Mouse (Mus musculus): ENCODE measurements at regions not wholly inside any gene's neighbourhood (a gene's known extent, or its start where the extent isn't known, plus 50 kb on each side); places are given as distances from the start of the nearest gene placed in this dataset.

- Histone ChIP-seq H3K4me3 (no peak overlapping the region), H3K4me2 (ENCODE audit: low read depth) (no peak overlapping the region)
- TF ChIP-seq TCF3 (IDR thresholded peaks at IDR 0.05; ENCODE audit: insufficient read length, low read depth) (no peak), E2F4 (IDR thresholded peaks at IDR 0.05; ENCODE audit: insufficient read depth) (no peak), USF1 (IDR thresholded peaks at IDR 0.05; ENCODE audit: low read depth) (no peak), POLR2A (IDR thresholded peaks at IDR 0.05; ENCODE audit: insufficient read length, low read depth) (no peak), REST (IDR thresholded peaks at IDR 0.05; ENCODE audit: insufficient read depth, insufficient read length) (no peak), SRF (IDR thresholded peaks at IDR 0.05; ENCODE audit: control insufficient read depth, insufficient read length, low read depth) (no peak), TCF12 (IDR thresholded peaks at IDR 0.05; ENCODE audit: insufficient read depth, poor library complexity, severe bottlenecking) (no peak), CEBPB (IDR thresholded peaks at IDR 0.05; ENCODE audit: insufficient read depth, poor library complexity, severe bottlenecking) (no peak), MYOD1 (IDR thresholded peaks at IDR 0.05; ENCODE audit: control insufficient read depth in 1 of 3, insufficient read length in 2 of 3, low read depth in 2 of 3) (no peak), MYOG (IDR thresholded peaks at IDR 0.05; ENCODE audit: control insufficient read depth in 1 of 3, insufficient read depth in 1 of 3, insufficient read length in 2 of 3, low read depth in 2 of 3) (no peak), MAX (IDR thresholded peaks at IDR 0.05; ENCODE audit: low read depth) (no peak), POLR2AphosphoS2 (IDR thresholded peaks at IDR 0.05; ENCODE audit: insufficient read length, low read depth) (no peak)
Observed at GRCm38 (mm10) chr14:120755389-120755788, 155.6 kb upstream of the Ipo5 start.

GRCm38 (mm10) chr14:120758200-120758830 lies 152.7 kb upstream of the Ipo5 start:
- TF ChIP-seq MAX (IDR thresholded peaks at IDR 0.05; ENCODE audit: low read depth) (no peak), TCF12 (IDR thresholded peaks at IDR 0.05; ENCODE audit: insufficient read depth, poor library complexity, severe bottlenecking) (no peak), E2F4 (IDR thresholded peaks at IDR 0.05; ENCODE audit: insufficient read depth) (no peak), SRF (IDR thresholded peaks at IDR 0.05; ENCODE audit: control insufficient read depth, insufficient read length, low read depth) (no peak), POLR2A (IDR thresholded peaks at IDR 0.05; ENCODE audit: insufficient read length, low read depth) (no peak), POLR2AphosphoS2 (IDR thresholded peaks at IDR 0.05; ENCODE audit: insufficient read length, low read depth) (no peak)
- Histone ChIP-seq H3ac (ENCODE audit: control insufficient read depth, insufficient read length) (no peak overlapping the region), H3K36me3 (ENCODE audit: control insufficient read depth, insufficient read depth) (no peaks in the 10 kb centered on the region), H3K27me3 (ENCODE audit: control insufficient read depth, insufficient read depth, insufficient read length) (peaks cover 7% of the 10 kb centered on the region), H3K79me2 (ENCODE audit: control insufficient read depth, insufficient read depth) (no peaks in the 10 kb centered on the region), H3K4me2 (ENCODE audit: low read depth) (no peak overlapping the region), H3K4me3 (no peak overlapping the region)

More at GRCm38 (mm10) chr14:120755389-120755788, 155.6 kb upstream of the Ipo5 start:
- no peaks in the 10 kb centered on the region for H3K79me2 ChIP-seq (ENCODE audit: control insufficient read depth, insufficient read depth)
- no peaks in the 10 kb centered on the region for H3K36me3 ChIP-seq (ENCODE audit: control insufficient read depth, insufficient read depth)
- H3K27me3 ChIP-seq (ENCODE audit: control insufficient read depth, insufficient read depth, insufficient read length), result peaks cover 7% of the 10 kb centered on the region
- H3ac ChIP-seq (ENCODE audit: control insufficient read depth, insufficient read length), result no peak overlapping the region

GRCm38 (mm10) chr14:120762168-120762567 lies 148.9 kb upstream of the Ipo5 start:
- Histone ChIP-seq H3ac (ENCODE audit: control insufficient read depth, insufficient read length) (no peak overlapping the region), H3K4me3 (no peak overlapping the region), H3K4me2 (ENCODE audit: low read depth) (peak overlapping the region; percentile 30), H3K79me2 (ENCODE audit: control insufficient read depth, insufficient read depth) (no peaks in the 10 kb centered on the region), H3K27me3 (ENCODE audit: control insufficient read depth, insufficient read depth, insufficient read length) (no peaks in the 10 kb centered on the region), H3K36me3 (ENCODE audit: control insufficient read depth, insufficient read depth) (no peaks in the 10 kb centered on the region)
- TF ChIP-seq CEBPB (IDR thresholded peaks at IDR 0.05; ENCODE audit: insufficient read depth, poor library complexity, severe bottlenecking) (no peak), USF1 (IDR thresholded peaks at IDR 0.05; ENCODE audit: low read depth) (no peak), POLR2AphosphoS2 (IDR thresholded peaks at IDR 0.05; ENCODE audit: insufficient read length, low read depth) (no peak), TCF12 (IDR thresholded peaks at IDR 0.05; ENCODE audit: insufficient read depth, poor library complexity, severe bottlenecking) (no peak), MYOG (IDR thresholded peaks at IDR 0.05; ENCODE audit: control insufficient read depth in 1 of 3, insufficient read depth in 1 of 3, insufficient read length in 2 of 3, low read depth in 2 of 3) (no peak), POLR2A (IDR thresholded peaks at IDR 0.05; ENCODE audit: insufficient read length, low read depth) (no peak), MYOD1 (IDR thresholded peaks at IDR 0.05; ENCODE audit: control insufficient read depth in 1 of 3, insufficient read length in 2 of 3, low read depth in 2 of 3) (no peak), E2F4 (IDR thresholded peaks at IDR 0.05; ENCODE audit: insufficient read depth) (no peak), SRF (IDR thresholded peaks at IDR 0.05; ENCODE audit: control insufficient read depth, insufficient read length, low read depth) (no peak), REST (IDR thresholded peaks at IDR 0.05; ENCODE audit: insufficient read depth, insufficient read length) (no peak), TCF3 (IDR thresholded peaks at IDR 0.05; ENCODE audit: insufficient read length, low read depth) (no peak), MAX (IDR thresholded peaks at IDR 0.05; ENCODE audit: low read depth) (no peak)

- H3K27me3 ChIP-seq (ENCODE audit: control insufficient read depth, insufficient read depth, insufficient read length), result no peaks in the 10 kb centered on the region
- H3K4me3 ChIP-seq, result no peak overlapping the region
- TF ChIP-seq USF1 (IDR thresholded peaks at IDR 0.05; ENCODE audit: low read depth), result no peak
- no peak for TF ChIP-seq POLR2AphosphoS2 (IDR thresholded peaks at IDR 0.05; ENCODE audit: insufficient read length, low read depth)
Observed at GRCm38 (mm10) chr14:120762733-120763132, 148.3 kb upstream of the Ipo5 start.

GRCm38 (mm10) chr14:120763796-120764195 lies 147.2 kb upstream of the Ipo5 start:
- Histone ChIP-seq H3K36me3 (ENCODE audit: control insufficient read depth, insufficient read depth) (no peaks in the 10 kb centered on the region), H3K4me3 (no peak overlapping the region), H3ac (ENCODE audit: control insufficient read depth, insufficient read length) (no peak overlapping the region), H3K79me2 (ENCODE audit: control insufficient read depth, insufficient read depth) (no peaks in the 10 kb centered on the region), H3K27me3 (ENCODE audit: control insufficient read depth, insufficient read depth, insufficient read length) (no peaks in the 10 kb centered on the region), H3K4me2 (ENCODE audit: low read depth) (no peak overlapping the region)
- TF ChIP-seq MYOD1 (IDR thresholded peaks at IDR 0.05; ENCODE audit: control insufficient read depth in 1 of 3, insufficient read length in 2 of 3, low read depth in 2 of 3) (no peak), REST (IDR thresholded peaks at IDR 0.05; ENCODE audit: insufficient read depth, insufficient read length) (no peak), TCF3 (IDR thresholded peaks at IDR 0.05; ENCODE audit: insufficient read length, low read depth) (no peak), SRF (IDR thresholded peaks at IDR 0.05; ENCODE audit: control insufficient read depth, insufficient read length, low read depth) (no peak), E2F4 (IDR thresholded peaks at IDR 0.05; ENCODE audit: insufficient read depth) (no peak), USF1 (IDR thresholded peaks at IDR 0.05; ENCODE audit: low read depth) (no peak), CEBPB (IDR thresholded peaks at IDR 0.05; ENCODE audit: insufficient read depth, poor library complexity, severe bottlenecking) (no peak), TCF12 (IDR thresholded peaks at IDR 0.05; ENCODE audit: insufficient read depth, poor library complexity, severe bottlenecking) (no peak), POLR2A (IDR thresholded peaks at IDR 0.05; ENCODE audit: insufficient read length, low read depth) (no peak), MAX (IDR thresholded peaks at IDR 0.05; ENCODE audit: low read depth) (no peak), POLR2AphosphoS2 (IDR thresholded peaks at IDR 0.05; ENCODE audit: insufficient read length, low read depth) (no peak), MYOG (IDR thresholded peaks at IDR 0.05; ENCODE audit: control insufficient read depth in 1 of 3, insufficient read depth in 1 of 3, insufficient read length in 2 of 3, low read depth in 2 of 3) (no peak)

More at GRCm38 (mm10) chr14:120762733-120763132, 148.3 kb upstream of the Ipo5 start:
- H3K36me3 ChIP-seq (ENCODE audit: control insufficient read depth, insufficient read depth), result no peaks in the 10 kb centered on the region
- H3ac ChIP-seq (ENCODE audit: control insufficient read depth, insufficient read length), result no peak overlapping the region
- peak overlapping the region; percentile 30 for H3K4me2 ChIP-seq (ENCODE audit: low read depth)
- H3K79me2 ChIP-seq (ENCODE audit: control insufficient read depth, insufficient read depth), result no peaks in the 10 kb centered on the region
